Mouse (Mus musculus): ENCODE results near the gene Timp2.
"Not testable (repeated sequence)": the region's sequence is repeated elsewhere in the genome, so short reads cannot be mapped to it uniquely, and the experiment has no call there.

Timp2 gene

GRCm38 (mm10) chr11:118330777-118331176 is 24.8 kb downstream of the Timp2 start:
- DNase-seq, result no peak

- DNase-seq, result no peak
These were observed 25.2 kb downstream of the Timp2 start for GRCm38 (mm10) chr11:118330361-118330760.

GRCm38 (mm10) chr11:118328947-118329346 is 26.6 kb downstream of the Timp2 start:
- no peak for DNase-seq

DNA sequence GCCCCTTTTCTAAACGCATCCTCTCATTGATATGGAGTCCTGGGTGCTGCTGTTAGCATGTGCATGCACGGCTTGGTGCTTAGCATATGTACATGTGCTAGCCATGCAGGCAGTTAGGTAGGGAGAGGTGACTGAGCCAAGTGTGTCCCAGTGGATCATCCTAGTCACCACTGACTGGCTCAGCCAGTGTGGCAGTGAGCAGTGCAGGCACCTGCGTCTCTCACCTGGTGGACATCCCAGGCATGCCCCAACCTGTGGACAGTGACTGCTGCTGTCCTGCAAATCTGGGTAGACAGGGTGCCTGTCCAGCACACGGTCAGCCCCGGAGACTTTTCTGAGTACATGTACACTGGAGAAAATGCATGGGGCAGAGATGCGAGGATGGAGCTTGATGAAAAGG is 27.0 kb downstream of the Timp2 start:
- DNase-seq, result no peak

DNA sequence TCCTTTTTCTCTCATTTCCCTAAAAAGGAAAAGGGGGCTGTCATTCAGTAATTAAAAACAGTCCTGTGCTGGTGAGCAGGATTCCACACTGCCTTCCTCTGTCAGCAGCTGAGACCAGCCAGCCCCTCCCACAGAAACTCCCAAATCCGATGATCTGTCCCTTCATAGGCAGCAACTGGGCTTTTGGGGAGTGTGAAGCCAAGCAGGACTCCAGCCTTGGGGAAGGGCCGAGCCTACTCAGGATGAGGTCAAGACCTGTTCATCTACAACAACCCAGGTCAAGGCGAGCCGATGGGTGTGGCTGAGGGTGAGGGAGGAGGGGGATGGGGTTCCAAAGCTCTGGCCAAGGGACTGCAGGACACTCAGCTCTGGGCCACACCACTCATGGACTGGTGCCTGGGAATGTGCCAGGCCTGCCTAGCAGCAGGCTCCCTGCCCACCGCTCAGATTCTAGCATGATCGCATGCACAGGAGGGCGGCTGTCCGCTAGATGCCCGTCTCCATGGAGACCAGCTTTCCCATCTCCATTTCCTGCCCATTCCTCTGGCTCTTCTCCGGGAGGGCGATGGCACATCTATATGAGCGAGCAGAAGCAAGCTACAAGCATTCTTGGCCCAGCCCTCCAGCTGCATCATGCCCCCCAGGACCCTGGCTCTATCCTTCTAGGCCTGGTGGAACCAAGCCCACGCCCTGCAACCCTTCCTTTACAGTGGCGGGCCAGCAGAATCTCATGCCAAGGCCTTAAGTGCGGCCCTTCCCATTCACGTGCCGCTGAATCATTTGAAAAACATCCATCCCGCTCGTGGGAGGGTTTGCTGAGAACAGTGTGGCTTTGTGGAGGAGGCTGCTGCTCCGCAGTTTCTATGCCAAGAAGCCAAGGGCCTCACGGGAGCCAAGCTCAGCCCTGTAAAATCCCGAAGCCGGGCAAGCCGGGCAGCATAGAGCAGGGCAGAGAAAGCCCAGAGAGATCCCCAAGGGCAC is 28.3 kb downstream of the Timp2 start:
- DNase-seq, result peak; percentile 11

DNA sequence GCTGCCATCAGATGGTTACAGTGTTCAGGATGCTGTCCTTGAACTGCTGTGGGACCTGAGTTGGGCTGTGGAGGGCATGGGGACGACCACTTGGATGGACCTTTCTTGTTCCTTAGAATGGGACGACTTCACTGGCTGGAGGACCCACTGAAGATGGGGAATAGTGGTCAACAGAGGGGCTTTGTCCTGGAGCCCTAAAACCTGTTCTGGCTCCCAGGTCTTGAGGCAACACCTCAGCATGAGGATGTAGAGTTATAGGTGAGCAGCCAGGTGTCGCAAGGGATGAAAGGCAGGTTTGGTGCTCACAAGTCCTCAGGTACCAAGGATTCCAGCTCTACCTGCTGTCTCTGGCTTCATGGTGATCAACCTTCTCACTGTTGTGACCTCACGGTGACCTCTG is 29.0 kb downstream of the Timp2 start:
- DNase-seq, result no peak

- DNase-seq, result no peak
These were observed 31.0 kb downstream of the Timp2 start for GRCm38 (mm10) chr11:118324541-118324940.

GRCm38 (mm10) chr11:118323974-118324373 is 31.6 kb downstream of the Timp2 start:
- no peak for DNase-seq

DNA sequence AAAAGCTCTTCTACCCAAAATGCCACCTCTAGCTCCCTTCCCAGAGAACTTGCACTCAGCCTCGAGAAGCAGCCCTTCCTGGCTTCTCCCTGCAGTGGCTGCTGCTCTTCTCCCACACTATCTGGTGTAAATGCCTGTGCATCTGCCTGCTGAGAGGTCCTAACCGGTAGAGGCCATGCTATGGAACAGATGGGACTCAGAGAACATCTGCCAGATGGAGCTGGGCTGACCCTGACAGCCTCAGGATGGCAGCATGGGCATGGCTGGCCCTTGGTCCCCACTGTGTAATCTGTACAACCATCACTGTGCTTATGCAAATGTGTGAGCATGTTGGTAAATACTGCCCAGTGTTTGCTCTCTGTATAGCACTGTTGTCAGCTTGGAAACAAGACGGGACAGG is 32.9 kb downstream of the Timp2 start:
- no peak for DNase-seq

GRCm38 (mm10) chr11:118321971-118322370 is 33.6 kb downstream of the Timp2 start:
- peak; percentile 31 for DNase-seq

- DNase-seq, result no peak
These were observed 34.0 kb downstream of the Timp2 start for GRCm38 (mm10) chr11:118321500-118321899.

DNA sequence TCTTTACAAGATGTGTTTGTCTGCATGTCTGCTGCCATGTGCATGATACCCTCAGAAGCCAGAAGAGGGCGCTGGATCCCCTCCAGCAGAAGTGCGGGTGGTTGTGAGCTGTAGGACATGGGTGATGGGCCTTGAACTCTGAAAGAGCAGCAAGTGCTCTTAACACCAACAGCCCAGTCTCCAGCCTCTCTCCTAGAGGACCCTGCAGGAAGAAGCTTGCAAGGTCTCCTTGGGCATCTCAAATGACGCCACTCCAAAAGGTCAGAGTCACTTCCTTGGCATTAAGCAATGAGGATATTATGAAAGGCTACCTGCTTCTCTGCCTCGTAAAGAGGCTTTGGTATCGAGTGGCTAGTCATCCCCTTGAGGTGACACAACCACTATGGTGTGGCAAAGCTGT is 36.9 kb downstream of the Timp2 start:
- DNase-seq, result no peak

DNA sequence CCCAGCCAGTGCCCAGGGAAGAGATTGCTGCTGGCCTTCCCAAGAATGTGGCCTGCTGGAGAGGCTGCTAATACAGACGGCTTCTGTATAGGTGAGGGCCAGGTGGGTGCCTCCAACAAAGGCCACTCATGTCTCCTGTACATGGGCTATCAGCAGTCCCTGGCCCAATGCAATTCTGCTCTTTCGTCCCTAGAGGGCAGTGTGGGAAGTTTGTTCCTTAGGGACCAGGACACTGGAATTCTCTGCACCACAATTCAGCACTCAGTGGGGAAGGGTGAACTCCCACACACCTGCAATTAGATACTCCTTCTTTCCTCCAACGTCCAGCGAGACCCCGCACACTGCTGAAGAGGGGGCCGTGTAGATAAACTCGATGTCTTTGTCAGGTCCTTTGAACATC is 38.4 kb downstream of the Timp2 start:
- peak; percentile 18 for DNase-seq

GRCm38 (mm10) chr11:118316231-118316806 is 39.2 kb downstream of the Timp2 start:
- DNase-seq, result no peak

GRCm38 (mm10) chr11:118312132-118312723 is 43.3 kb downstream of the Timp2 start:
- DNase-seq, result no peak

DNA sequence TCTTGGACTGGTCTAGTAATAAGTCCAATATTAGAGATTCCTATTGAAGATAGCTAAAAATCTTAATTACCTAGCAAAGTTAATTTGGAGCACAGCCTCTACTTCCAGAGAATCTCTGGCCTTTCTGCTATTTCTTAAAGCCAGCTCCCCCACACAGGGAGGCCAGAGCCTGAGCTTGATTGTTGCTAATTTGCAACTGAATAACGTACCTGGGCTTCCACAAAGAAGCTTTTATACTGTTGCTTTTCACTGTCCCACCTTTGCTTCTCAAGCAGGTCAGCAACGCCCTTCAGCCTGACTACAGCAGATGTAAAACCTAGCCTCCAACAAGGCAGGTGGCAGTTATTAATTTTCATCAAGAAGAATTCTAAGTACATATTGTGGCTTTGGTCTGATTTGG is 47.6 kb downstream of the Timp2 start:
- DNase-seq, result not testable (repeated sequence)

DNA sequence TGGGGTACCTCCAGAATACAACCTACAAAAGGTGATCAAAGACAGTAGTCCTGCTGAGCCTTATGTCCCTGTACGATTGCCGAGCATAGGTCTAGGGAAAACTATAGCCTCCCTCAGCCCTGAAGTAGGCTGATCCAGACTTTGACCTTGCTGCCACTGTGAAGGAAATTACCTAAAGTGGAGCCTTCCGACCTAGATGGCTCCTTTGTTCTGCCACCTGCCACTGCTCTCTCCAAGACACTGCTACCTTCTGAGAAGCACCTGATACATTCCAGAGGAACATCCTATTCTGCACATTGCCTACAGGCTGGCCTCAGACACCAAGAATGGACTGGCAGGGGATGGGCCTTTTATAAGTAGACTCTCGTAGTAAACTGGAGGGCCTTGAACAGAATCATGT is 51.6 kb downstream of the Timp2 start:
- DNase-seq, result not testable (repeated sequence)

DNA sequence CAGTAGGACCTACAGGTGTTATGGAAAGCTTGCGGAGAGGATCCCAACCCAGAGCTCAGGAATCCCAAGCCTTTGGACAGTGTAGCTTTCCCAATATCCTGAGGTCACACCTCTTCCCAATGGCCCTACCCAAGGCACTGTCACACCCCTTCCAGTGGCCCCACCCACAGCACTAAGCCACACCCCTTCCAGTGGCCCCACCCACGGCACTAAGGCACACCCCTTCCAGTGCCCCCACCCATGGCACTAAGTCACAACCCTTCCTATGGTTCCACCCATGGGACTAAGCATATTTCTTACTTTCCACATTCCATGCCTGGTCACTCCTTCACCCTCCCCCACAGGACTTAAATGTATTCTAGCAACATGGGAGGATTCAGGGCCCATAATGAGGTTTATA is 56.7 kb downstream of the Timp2 start:
- no peak for DNase-seq

GRCm38 (mm10) chr11:118297967-118298366 is 57.6 kb downstream of the Timp2 start:
- DNase-seq, result no peak

DNA sequence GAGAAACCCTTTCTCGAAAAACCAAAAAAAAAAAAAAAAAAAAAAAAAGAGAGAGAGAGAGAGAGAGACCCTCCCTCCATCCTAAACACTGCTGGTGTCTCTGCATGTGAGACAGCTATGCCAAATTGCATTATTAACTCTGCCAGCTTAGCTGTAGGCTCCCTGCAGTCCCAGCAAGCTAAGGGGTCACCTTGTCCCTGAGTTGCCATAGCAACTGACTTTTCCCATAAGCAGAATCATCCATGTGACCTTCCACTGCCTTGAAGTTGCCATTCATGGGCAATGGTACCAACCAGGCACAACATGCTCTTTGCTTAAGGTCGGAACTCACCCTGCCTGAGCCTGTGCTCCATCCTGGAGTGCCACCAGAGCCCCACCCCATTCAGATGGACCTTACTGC is 60.5 kb downstream of the Timp2 start:
- DNase-seq, result no peak

DNA sequence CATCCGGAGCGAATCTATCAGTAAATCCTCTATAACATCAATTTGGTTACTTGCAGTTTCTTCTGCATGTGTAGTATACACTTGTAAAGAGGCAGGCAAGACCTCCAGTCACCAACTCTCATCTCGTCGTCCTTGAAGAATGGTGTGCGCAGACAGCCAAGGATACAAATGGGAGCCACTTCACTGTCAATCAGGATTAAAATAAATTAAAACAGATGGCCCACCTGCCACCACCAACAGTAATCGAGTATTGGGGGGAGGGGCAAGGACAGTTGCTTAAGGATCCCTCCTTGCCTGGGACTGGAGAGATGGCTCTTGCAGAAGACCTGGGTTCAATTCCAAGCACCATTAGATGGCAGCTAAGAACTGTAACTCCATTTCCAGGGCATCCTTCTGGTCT is 62.9 kb downstream of the Timp2 start:
- no peak for DNase-seq

GRCm38 (mm10) chr11:118289999-118290889 is 65.3 kb downstream of the Timp2 start, which contains the start of gene Usp36:
TSS of gene Usp36 (minus strand) at chr11:118290244.
- DNase-seq, result peak; percentile 100

DNA sequence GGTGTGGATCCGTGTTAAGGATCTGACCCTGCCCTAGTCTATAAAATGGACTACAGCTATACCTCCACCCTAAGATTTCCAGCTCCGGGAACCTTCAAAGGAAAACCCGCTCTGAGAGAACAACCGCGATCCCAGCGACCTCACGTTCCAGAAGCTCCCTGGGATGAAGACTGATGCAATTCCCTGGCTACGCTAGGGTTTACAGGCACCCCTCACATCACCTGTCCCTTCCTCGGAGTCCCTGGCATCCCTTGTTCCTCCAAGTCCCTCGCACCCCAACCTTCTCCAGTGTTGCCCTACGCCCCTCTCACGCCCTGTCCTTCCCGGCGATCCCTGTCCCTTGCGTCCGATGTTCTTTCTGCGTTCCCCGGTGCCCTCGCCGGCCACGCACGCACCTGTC is 66.0 kb downstream of the Timp2 start:
- no peak for DNase-seq
